Mouse (Mus musculus): ENCODE results near the gene Tmem266.

Gene Tmem266

GRCm38 (mm10) chr9:55332949-55333348, 6.2 kb downstream of the Tmem266 start:
- DNase-seq = peak; percentile 43

DNA sequence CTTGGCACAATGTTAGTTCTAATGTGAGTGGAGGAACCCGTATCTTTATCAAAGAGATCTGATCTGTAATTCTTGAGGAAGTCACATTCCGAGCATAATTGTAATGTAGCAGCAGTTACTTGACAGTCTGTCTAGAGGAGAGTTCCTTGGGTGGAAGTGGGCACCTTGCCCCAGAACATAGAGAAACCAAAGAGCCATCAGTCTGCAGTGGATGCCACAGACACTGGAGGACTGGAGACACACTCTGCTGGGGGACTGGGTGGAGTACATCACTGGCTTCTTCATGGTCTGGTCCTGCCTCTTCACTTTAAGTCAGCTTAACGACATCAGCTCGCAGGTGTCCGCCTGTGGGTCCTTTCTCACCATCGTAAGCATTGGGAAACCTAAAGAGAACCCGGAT, 17.5 kb downstream of the Tmem266 start:
- no peak for DNase-seq

- no peak for DNase-seq
Observed at GRCm38 (mm10) chr9:55345332-55345731, 18.6 kb downstream of the Tmem266 start.

- no peak for DNase-seq
Observed at GRCm38 (mm10) chr9:55348664-55349063, 22.0 kb downstream of the Tmem266 start.

DNA sequence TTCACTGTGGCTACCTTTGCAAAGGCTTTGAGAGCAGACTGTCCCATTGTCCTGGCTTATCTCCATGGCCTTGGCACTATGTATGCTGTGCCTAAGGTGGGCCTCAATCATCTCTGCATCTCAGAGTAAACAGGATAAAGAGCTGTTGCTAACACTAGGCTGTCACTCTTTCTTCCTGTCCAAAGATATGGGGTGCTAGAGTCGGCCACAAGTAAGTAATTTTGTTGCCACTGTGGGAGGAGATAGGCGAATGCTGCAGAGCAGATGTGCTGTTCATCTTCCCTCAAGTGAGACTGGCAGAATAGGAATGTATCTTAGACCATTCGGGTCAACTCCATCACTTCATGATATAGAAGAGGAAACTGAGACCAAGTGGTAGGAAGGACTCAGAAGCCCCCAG, 28.0 kb downstream of the Tmem266 start:
- no peak for DNase-seq

DNA sequence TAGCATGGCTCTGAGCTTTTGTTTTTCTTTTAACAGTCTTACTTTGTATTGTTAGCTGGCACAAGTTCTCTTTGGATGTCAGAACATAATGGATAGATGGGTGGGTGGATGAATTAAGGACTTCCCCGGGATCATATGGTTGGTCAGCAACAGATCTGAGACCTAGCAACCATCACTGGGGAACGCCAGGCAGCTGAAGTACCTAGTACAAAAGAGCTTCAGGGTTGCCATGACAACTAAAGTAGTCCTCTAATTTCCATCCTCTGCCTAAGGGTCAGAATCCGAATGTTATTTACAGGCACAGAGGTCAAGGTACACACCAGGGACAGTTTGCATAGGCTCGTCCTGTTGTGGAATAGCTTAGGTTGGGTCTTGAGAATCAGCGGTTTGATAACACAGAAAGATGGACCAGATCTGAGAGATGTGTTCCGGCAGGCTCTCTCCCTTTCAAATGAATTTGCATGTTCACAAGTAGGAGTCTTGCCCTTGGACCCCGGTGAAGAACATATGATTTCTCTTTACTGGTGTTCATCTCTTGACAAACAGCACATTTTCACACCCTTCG, 28.6 kb downstream of the Tmem266 start:
- DNase-seq = no peak

DNA sequence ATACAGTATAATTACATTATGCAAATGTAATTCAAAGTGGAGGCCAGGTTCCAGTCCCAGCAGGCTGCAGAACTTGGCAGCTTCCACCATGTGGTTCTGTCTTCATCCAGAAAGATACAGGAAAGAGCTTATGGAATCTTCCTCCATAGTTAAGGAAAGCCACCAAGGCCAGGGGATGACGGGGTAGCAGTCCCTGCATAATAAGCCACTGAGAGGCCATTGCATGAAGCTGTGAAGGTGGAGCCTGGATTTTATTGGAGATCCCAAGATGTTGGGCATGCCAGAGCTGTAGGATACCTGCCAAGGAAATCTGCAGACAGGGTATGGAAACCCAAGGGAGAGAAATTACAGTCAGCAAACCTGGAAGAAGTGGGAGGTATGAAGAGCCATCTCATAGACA, 30.5 kb downstream of the Tmem266 start:
- DNase-seq = no peak

DNA sequence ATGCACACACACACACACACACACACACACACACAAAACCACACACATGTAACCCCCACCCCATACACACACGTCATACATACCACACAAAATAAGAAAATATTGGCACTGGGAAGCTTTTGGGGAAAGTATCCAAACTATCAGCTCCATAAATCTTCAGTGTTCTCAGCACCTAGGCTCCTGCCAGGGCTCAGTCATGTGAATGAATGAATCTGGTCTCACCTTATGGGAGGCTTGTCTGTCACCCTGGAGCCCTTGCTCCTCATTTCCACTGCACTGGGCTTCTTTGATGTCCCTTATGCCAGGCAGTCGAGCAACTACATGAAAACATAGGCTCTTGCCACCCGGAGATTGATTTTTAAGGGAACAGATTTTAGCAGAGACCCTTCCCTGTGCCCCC, 33.7 kb downstream of the Tmem266 start:
- DNase-seq = no peak

DNA sequence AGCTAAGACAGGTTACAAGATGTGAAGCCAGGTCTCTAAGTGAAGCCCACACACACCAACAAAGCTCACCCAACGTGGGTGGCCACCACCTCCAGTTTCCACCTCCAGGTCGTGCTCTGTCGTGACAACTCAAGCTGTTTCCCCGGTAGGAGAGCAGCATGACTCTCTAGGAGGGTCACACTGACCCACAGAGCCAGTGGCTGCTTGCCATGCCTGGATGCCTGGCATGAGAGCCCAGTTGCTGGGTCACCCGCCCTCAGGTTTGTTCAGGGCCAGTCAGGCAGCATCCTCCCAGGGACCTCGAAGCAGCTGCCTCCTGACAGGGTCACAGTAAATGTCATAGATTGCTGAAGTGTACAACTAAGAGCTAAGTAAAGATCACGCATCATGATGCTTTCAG, 34.1 kb downstream of the Tmem266 start:
- DNase-seq = no peak

GRCm38 (mm10) chr9:55361969-55362368, 35.3 kb downstream of the Tmem266 start:
- no peak for DNase-seq

DNA sequence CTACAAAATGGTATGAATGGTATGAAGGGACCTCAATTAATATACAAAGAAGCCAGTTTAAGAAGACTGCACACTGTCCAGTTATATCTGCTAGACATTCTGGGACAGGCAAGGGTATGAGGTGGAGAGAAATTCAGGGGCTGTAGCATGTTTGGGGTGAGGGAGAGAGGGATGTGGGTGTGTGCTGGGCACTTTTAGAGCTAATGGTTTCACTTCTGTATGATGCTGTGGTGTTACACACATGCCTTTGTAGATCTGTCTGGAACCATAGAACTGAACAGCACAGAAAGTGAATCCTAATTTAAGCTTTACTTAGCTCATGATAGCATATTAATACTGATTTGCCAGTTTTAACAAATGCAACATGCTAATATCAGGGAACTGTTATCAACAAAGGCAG, 37.0 kb downstream of the Tmem266 start:
- DNase-seq = no peak

DNA sequence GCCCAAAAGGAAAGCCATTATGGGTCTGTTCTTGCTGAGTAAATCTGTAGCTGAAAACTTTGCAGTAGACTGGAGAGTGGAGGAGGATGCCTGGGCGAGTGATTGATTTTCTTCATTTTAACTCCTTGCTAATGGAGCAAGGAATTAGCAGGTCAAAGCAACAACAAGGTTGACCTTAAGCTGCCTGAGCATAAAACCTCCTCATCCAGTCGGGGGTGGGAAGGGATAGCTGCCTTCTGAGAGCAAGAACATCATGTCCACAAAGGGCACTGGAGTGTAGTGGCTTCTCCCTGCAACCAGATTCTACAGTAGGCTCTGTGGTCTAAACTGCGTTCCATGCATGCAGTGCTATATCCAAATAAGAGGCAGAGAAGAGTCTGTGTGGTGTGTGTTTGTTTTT, 41.3 kb downstream of the Tmem266 start:
- DNase-seq = no peak

DNA sequence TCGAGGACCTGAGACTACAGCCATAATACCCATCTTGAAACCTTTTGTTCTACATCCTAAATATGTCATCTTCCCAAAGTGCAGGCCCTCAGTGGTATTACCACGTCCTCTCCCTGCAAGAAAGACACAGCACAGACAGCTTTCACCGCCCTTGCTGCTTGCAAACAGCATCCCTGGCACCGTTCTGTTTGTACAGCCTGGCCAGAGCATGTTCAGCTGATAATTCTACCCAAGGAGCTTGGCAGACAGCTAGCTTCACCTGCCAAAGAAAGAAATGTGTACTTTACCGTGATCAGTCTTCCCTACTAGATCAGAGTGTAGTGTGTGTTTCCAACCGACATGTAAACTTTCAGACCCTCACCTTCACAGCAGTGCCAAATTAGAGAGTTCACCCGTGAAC, 45.2 kb downstream of the Tmem266 start:
- no peak for DNase-seq

DNA sequence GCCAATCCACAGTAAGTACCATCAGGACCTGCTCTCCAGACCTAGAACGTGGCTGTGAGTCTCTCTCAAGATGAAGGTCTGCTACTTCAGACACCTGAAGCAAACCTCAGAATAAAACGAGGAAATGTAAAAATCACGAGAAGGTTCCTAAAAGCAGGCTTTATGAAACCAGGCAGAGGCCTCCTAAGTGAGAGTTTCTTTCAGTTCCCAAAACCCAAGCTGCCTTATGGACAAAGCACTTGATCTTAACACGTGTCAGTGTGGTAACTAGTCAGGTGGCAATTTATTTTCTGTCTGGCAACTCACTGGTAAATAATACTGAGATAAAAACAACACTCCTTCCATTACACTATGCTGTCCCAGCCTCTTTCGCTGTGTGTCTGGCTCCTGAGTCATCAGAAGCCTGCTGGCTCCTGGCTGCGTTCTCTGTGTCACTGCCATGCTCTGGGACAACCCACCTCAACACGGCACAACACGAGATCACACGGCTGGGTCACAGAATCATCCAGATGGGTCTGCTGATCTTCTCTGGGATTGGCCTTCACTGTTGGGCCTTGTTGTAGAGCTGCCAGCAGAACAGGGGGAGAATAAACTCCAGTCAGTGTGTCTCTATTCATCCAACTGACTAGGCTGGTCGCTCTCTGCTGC, 51.0 kb downstream of the Tmem266 start:
- no peak for DNase-seq

DNA sequence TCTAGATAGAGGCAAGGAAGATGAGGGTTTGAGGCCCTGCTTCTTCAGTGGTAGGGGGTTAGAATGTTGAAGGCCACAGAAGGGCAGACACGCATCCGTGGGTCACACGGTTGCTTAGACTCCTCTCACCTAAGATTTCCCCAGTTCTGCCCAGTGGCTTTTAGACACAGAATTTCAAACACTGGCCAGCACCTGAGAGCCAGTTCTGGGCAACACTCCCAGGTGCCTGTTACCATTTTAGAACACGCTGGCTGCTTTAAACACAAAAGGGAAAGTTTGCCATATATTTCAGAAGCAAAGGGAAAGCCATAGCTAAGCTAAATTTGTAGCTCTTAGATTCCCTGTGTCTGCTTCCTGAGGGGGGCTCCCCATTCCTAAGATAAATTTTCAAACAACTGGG, 54.7 kb downstream of the Tmem266 start:
- no peak for DNase-seq

DNA sequence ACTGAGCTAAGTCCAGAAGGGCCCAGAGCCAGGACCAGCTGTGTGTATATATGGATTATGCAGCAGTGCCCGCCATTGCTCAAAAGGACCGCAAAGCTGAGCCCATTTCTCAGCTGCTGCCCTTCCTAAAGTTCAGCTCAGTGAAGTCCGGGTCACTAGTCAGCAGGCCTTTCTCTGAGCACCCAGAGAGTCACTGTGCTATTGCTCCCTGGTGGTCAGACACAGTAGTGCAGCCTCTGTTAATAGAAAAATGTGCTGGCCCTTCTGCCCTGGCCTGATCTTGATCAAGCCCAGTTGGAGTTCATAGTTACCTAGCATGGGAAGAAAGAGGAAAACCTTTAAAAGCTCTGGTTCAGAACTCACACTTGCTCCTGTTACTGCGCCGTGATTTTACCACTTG, 55.7 kb downstream of the Tmem266 start:
- peak; percentile 58 for DNase-seq

DNA sequence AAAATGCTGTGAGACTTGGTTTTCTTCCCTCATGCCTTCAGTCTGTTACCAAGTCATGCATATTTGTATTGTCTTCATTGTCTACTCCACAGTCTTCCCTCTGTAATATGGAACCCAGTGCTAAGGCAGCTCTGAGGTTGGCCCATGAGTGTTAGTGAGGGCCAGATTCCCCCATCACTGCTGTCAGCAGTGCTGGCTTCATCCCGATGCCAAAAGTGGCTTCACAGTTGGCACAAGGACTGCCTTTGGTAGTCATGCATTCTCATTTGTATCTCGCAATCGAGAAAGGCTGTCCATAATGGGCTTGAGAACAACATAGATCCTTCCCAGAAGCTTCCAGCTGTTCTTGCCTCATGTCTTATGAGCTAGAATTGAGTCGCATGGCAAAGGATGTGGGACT, 59.4 kb downstream of the Tmem266 start:
- no peak for DNase-seq

GRCm38 (mm10) chr9:55387862-55388505, 61.3 kb downstream of the Tmem266 start:
- DNase-seq = no peak

- DNase-seq = peak; percentile 87
Observed at GRCm38 (mm10) chr9:55391909-55392658, 65.4 kb downstream of the Tmem266 start.

DNA sequence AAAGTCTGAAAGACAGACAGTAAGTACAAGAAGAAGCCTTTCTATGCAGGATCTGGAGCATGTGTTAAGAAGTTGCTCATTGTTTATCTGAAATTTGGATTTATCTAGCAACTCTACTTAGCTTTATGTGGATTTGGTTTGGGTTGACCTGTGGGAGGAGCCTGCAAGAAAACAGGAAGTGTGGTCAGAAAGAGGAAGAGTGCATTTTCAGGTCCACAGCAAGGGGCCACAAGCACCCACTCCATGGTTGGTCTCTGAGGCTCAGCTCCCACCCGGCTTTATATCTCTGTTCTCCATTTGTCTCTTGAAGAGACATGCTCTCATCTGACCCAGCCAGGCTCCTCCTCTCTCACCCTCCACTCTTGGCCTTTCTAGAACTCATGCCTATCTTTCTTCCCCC, 68.9 kb downstream of the Tmem266 start:
- no peak for DNase-seq

- DNase-seq = no peak
Observed at GRCm38 (mm10) chr9:55398985-55399554, 72.4 kb downstream of the Tmem266 start.

- DNase-seq = peak; percentile 24
Observed at GRCm38 (mm10) chr9:55402276-55402675, 75.6 kb downstream of the Tmem266 start.

DNA sequence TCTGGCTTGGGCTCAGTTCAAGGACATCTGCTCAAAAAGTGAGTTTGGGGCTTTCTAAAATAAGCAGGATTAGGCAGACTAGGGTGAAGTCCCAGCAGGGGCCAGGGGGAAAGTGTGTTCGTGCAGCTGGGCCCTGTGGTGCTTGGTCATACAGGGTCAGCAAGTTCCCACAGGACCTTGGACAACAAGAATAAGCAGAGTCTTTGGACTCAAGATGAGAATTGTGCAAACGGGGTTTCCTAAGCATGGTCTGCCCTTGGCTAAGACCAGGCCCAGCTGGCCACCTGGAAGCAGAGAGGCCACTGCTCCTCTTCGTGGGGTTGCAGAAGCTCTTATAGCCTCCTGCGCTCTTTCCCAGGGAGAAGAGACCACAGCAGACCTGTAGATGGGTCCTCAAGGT, 77.5 kb downstream of the Tmem266 start:
- no peak for DNase-seq
